ENCODE assay signal across 14 mouse cellular contexts in the genomic region with DNA sequence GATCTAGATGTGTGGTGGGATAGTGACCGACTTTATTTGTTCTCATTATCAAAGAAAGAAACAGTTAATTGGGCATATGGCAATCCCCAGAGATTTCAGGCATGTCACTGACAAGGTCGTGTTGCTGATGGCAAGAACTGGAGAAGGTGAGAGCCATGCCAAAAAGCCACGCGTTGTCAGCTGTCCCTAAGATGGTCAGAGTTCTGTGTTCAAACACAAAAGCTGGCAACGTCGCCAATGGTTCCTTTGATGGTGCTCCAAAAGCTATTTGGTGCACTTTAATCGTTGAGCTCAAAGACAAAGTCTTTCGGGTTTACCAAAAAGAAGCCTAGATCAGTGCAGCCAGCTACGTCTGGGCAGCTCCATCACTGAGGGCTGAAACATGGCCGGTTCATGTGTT.
"Had no signal": no experiment of that assay in that cellular context is flagged by ENCODE, and none has a peak within 500 bp of the region (broad histone marks: within the 10 kb centered on the region; RNA-seq: fewer than 3 reads in every experiment).

No protein-coding gene starts in this region.

- ATAC-seq: intestine, embryonic 15.5 days had no signal

- DNase-seq: kidney, adult 18-20 months; kidney, postnatal 25 days; lung, postnatal 14 days; midbrain, embryonic 14.5 days; right cerebral cortex, postnatal 4 days; spleen, adult 18-20 months; thymus, adult 18-20 months; thymus, postnatal 14 days had no signal

- H3K4me3 ChIP-seq: intestine, embryonic 15.5 days; left cerebral cortex, adult 2 months; limb, embryonic 12.5 days; liver, embryonic 15.5 days; neural tube, embryonic 12.5 days had no signal

- H3K36me3 ChIP-seq: intestine, embryonic 15.5 days; limb, embryonic 12.5 days; liver, embryonic 15.5 days; neural tube, embryonic 12.5 days had no signal

- H3K27ac ChIP-seq: intestine, embryonic 15.5 days; left cerebral cortex, adult 2 months; limb, embryonic 12.5 days; liver, embryonic 15.5 days; neural tube, embryonic 12.5 days had no signal

- H3K9me3 ChIP-seq: intestine, embryonic 15.5 days; limb, embryonic 12.5 days; liver, embryonic 15.5 days; neural tube, embryonic 12.5 days had no signal

- H3K9ac ChIP-seq: intestine, embryonic 15.5 days; limb, embryonic 12.5 days; liver, embryonic 15.5 days; neural tube, embryonic 12.5 days had no signal

- H3K27me3 ChIP-seq: intestine, embryonic 15.5 days; limb, embryonic 12.5 days; liver, embryonic 15.5 days; neural tube, embryonic 12.5 days had no signal

- H3K4me2 ChIP-seq: intestine, embryonic 15.5 days; limb, embryonic 12.5 days; liver, embryonic 11.5 days; liver, embryonic 15.5 days; neural tube, embryonic 12.5 days had no signal

- H3K4me1 ChIP-seq: intestine, embryonic 15.5 days; liver, embryonic 15.5 days; neural tube, embryonic 12.5 days had no signal
